Mouse (Mus musculus): ENCODE measurements around the gene Maoa. TPM values are rescaled to one million over a fixed set of nuclear protein-coding genes. Genes with fewer than 3 reads are reported as not detected.

Gene Maoa
- polyA plus RNA-seq (2014; fragmentation: Nextera tagmentation; extraction: Ambion mirVana) = 7.2 and 9.0 TPM in 2 replicates

GRCm38 (mm10) chrX:16619034-16619929 is at the start of gene Maoa:
Gene Maoa (plus strand): TSS chrX:16619698.
- Histone ChIP-seq H3K27me3 (ENCODE audit: control insufficient read depth, insufficient read depth, low read length) (no peaks in the 10 kb centered on the region), H3K4me3 (ENCODE audit: low read depth, low read length) (peak within 1 kb of the TSS; percentile 47), H3K4me1 (ENCODE audit: control insufficient read depth, insufficient read depth, low read length) (no peaks in the 10 kb centered on the region), H3K4me2 (peak within 1 kb of the TSS; percentile 73), H3K36me3 (ENCODE audit: control insufficient read depth, insufficient read depth, low read length) (no peaks in the 10 kb centered on the region), H3K27ac (ENCODE audit: low read depth, low read length) (peak within 1 kb of the TSS; percentile 71; the same call in 1 of the 2 replicates), H3K9ac (ENCODE audit: low read depth, low read length) (peak within 1 kb of the TSS; percentile 67), H3K9me3 (replicated peaks; ENCODE audit: control insufficient read depth, low read length) (no peaks in the 10 kb centered on the region)
- 17% methylated on average over 33 of the region's 33 CpGs for WGBS (ENCODE audit: insufficient replicate concordance)
- ATAC-seq (replicated peaks; ENCODE audit: insufficient number of reproducible peaks, low FRiP score, low TSS enrichment) = peak; percentile 82

- Histone ChIP-seq H3K9me3 (replicated peaks; ENCODE audit: control insufficient read depth, low read length) (no peaks in the 10 kb centered on the region), H3K27me3 (ENCODE audit: control insufficient read depth, insufficient read depth, low read length) (no peaks in the 10 kb centered on the region), H3K4me2 (peak overlapping the region; percentile 73), H3K4me3 (ENCODE audit: low read depth, low read length) (peak overlapping the region; percentile 47), H3K4me1 (ENCODE audit: control insufficient read depth, insufficient read depth, low read length) (no peaks in the 10 kb centered on the region), H3K36me3 (ENCODE audit: control insufficient read depth, insufficient read depth, low read length) (no peaks in the 10 kb centered on the region), H3K9ac (ENCODE audit: low read depth, low read length) (peak overlapping the region; percentile 67), H3K27ac (ENCODE audit: low read depth, low read length) (peak overlapping the region; percentile 71; the same call in 1 of the 2 replicates)
- 10% methylated on average over 60 of the region's 60 CpGs for WGBS (ENCODE audit: insufficient replicate concordance)
- peak; percentile 95 for ATAC-seq (replicated peaks; ENCODE audit: insufficient number of reproducible peaks, low FRiP score, low TSS enrichment)
Measured at GRCm38 (mm10) chrX:16618225-16619033, 1.1 kb upstream of the Maoa start.

- Histone ChIP-seq H3K4me3 (ENCODE audit: low read depth, low read length) (no peak overlapping the region), H3K27ac (ENCODE audit: low read depth, low read length) (no peak overlapping the region), H3K27me3 (ENCODE audit: control insufficient read depth, insufficient read depth, low read length) (no peaks in the 10 kb centered on the region), H3K36me3 (ENCODE audit: control insufficient read depth, insufficient read depth, low read length) (no peaks in the 10 kb centered on the region), H3K9ac (ENCODE audit: low read depth, low read length) (no peak overlapping the region), H3K9me3 (replicated peaks; ENCODE audit: control insufficient read depth, low read length) (no peaks in the 10 kb centered on the region), H3K4me2 (no peak overlapping the region), H3K4me1 (ENCODE audit: control insufficient read depth, insufficient read depth, low read length) (no peaks in the 10 kb centered on the region)
- no peak for ATAC-seq (replicated peaks; ENCODE audit: insufficient number of reproducible peaks, low FRiP score, low TSS enrichment)
- WGBS (ENCODE audit: insufficient replicate concordance) = 66% methylated on average over 2 of the region's 2 CpGs
Measured at GRCm38 (mm10) chrX:16656511-16656910, 37.0 kb downstream of the Maoa start.

- no peak overlapping the region for H3K27ac ChIP-seq (ENCODE audit: low read depth, low read length)
- no peak for ATAC-seq (replicated peaks; ENCODE audit: insufficient number of reproducible peaks, low FRiP score, low TSS enrichment)
- no peaks in the 10 kb centered on the region for H3K36me3 ChIP-seq (ENCODE audit: control insufficient read depth, insufficient read depth, low read length)
- no peaks in the 10 kb centered on the region for H3K9me3 ChIP-seq (replicated peaks; ENCODE audit: control insufficient read depth, low read length)
- no peak overlapping the region for H3K9ac ChIP-seq (ENCODE audit: low read depth, low read length)
- H3K4me1 ChIP-seq (ENCODE audit: control insufficient read depth, insufficient read depth, low read length) = no peaks in the 10 kb centered on the region
- H3K4me3 ChIP-seq (ENCODE audit: low read depth, low read length) = no peak overlapping the region
- no peak overlapping the region for H3K4me2 ChIP-seq
- H3K27me3 ChIP-seq (ENCODE audit: control insufficient read depth, insufficient read depth, low read length) = no peaks in the 10 kb centered on the region
- 48% methylated on average over 1 of the region's 1 CpGs for WGBS (ENCODE audit: insufficient replicate concordance)
Measured at GRCm38 (mm10) chrX:16706094-16706493, 86.6 kb downstream of the Maoa start.

- no peak overlapping the region for H3K27ac ChIP-seq (ENCODE audit: low read depth, low read length)
- H3K4me3 ChIP-seq (ENCODE audit: low read depth, low read length) = no peak overlapping the region
- H3K9ac ChIP-seq (ENCODE audit: low read depth, low read length) = no peak overlapping the region
- H3K9me3 ChIP-seq (replicated peaks; ENCODE audit: control insufficient read depth, low read length) = no peaks in the 10 kb centered on the region
- H3K4me1 ChIP-seq (ENCODE audit: control insufficient read depth, insufficient read depth, low read length) = no peaks in the 10 kb centered on the region
- H3K36me3 ChIP-seq (ENCODE audit: control insufficient read depth, insufficient read depth, low read length) = no peaks in the 10 kb centered on the region
- ATAC-seq (replicated peaks; ENCODE audit: insufficient number of reproducible peaks, low FRiP score, low TSS enrichment) = no peak
- H3K27me3 ChIP-seq (ENCODE audit: control insufficient read depth, insufficient read depth, low read length) = no peaks in the 10 kb centered on the region
- WGBS (ENCODE audit: insufficient replicate concordance) = 62% methylated on average over 1 of the region's 1 CpGs
- no peak overlapping the region for H3K4me2 ChIP-seq
Measured at GRCm38 (mm10) chrX:16714033-16714432, 94.5 kb downstream of the Maoa start.

Other genes starting within 250 kb of the Maoa start
- not detected in 2 replicates for gene Cypt1, start 96.8 kb upstream of the Maoa start, polyA plus RNA-seq (2014; fragmentation: Nextera tagmentation; extraction: Ambion mirVana)
- gene Maob, start 197.7 kb downstream of the Maoa start, polyA plus RNA-seq (2014; fragmentation: Nextera tagmentation; extraction: Ambion mirVana) = 8.4 TPM in 2 replicates

Measured in heart, embryonic 11.5 days (tissue).